Mouse (Mus musculus) bone marrow macrophage, adult 2 months (primary cell): ENCODE results near the gene Ece1.

ENCODE experiments used
- CTCF ChIP-seq: IDR thresholded peaks from 2 replicates; pipeline ENCODE4 v1.5.1; 2012; ENCODE audit warnings: low read depth, mild to moderate bottlenecking, low read length, moderate library complexity
- POLR2A ChIP-seq: IDR thresholded peaks from 2 replicates; pipeline ENCODE4 v1.6.1; 2012; ENCODE audit warnings: mild to moderate bottlenecking, low read depth, low read length, borderline replicate concordance

GRCm38 (mm10) chr4:137877432-137877881 lies 15.4 kb downstream of the Ece1 start:
- TF ChIP-seq CTCF (no peak), POLR2A (no peak)
